Mouse (Mus musculus) forebrain, embryonic 11.5 days (tissue): ENCODE measurements around the gene Snx7. TPM values are rescaled to one million over a fixed set of nuclear protein-coding genes. Genes with fewer than 3 reads are reported as not detected.
A peak's percentile ranks its signal among the peaks of the same experiment; 100 is the strongest.

ENCODE experiments used
- ATAC-seq: fragments of 200-750 bp; cut with Nextera tagmentation; replicated peaks from 2 replicates; pipeline ENCODE4 v1.8.0; 2017; ENCODE audit warnings: moderate TSS enrichment; ENCODE audit not compliant: low FRiP score
- DNase-seq: peaks from one replicate; pipeline ENCODE4 v3.0.0-alpha.2; 2017; ENCODE audit warnings: low spot score
- H3K27ac ChIP-seq: fragments of 300-500 bp; sonication (generic); 2 replicates; pipeline ENCODE4 v1.5.1; 2014; ENCODE audit warnings: low read depth, low read length
- H3K27me3 ChIP-seq: fragments of 300-500 bp; sonication (generic); 2 replicates; pipeline ENCODE4 v1.6.1; 2014; ENCODE audit warnings: mild to moderate bottlenecking, low read length, mixed read lengths; ENCODE audit not compliant: control insufficient read depth, insufficient read depth
- H3K36me3 ChIP-seq: fragments of 300-500 bp; sonication (generic); 2 replicates; pipeline ENCODE4 v1.6.1; 2014; ENCODE audit warnings: mild to moderate bottlenecking, low read length, moderate library complexity, mixed read lengths; ENCODE audit not compliant: control insufficient read depth, insufficient read depth
- H3K4me1 ChIP-seq: fragments of 300-500 bp; sonication (generic); replicated peaks from 2 replicates; pipeline ENCODE4 v1.6.1; 2014; ENCODE audit warnings: low read length, mixed read lengths; ENCODE audit not compliant: control insufficient read depth, insufficient read depth
- H3K4me2 ChIP-seq: fragments of 300-500 bp; sonication (generic); 2 replicates; pipeline ENCODE4 v1.6.1; 2014; ENCODE audit warnings: low read depth, mild to moderate bottlenecking, low read length, moderate library complexity, mixed read lengths; ENCODE audit not compliant: severe bottlenecking
- H3K4me3 ChIP-seq: fragments of 300-500 bp; sonication (generic); 2 replicates; pipeline ENCODE4 v1.5.1; 2014; ENCODE audit warnings: low read depth, low read length
- H3K9ac ChIP-seq: fragments of 300-500 bp; sonication (generic); 2 replicates; pipeline ENCODE4 v1.6.1; 2014; ENCODE audit warnings: low read length
- H3K9me3 ChIP-seq: fragments of 300-500 bp; sonication (generic); 2 replicates; pipeline ENCODE4 v1.6.1; 2016; ENCODE audit warnings: low read length, mixed read lengths; ENCODE audit not compliant: control insufficient read depth
- whole genome bisulfite sequencing: fragments of 180-500 bp; shearing (Covaris S2); extraction: QIAGEN DNeasy Blood & Tissue Kit; methylation state at CpG from one replicate; pipeline ENCODE4 v1.1.7; 2014; 5-methylcytosine and 5-hydroxymethylcytosine counted together
- polyA plus RNA-seq: library from polyadenylated mRNA; unstranded; fragments of >200 nt; fragmentation: Nextera tagmentation; extraction: Ambion mirVana; gene quantifications from 2 replicates; pipeline ENCODE4 v1.2.1, GENCODE M21; 2014

Gene Snx7
- polyA plus RNA-seq, 1 experiment from 2014 or later: 14.5 TPM

DNA sequence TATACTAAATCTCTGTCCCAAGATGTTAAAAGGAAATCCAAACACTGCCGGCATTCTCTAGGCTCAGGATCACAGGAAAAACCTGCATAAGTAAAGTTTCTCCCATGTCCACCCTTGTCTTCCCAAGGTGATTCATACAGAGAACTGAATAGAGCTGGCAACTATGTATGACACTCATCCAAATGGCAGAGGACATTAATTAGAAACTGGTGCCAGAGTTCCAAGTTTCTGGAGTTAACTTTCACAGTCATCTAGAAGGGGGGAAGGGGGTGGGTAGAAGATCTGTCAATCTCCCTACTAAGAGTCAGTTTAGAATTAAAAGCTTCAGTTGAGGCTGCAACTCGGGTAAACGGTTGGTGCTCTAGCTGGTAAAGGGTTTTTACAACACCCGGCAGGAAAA is 76.8 kb downstream of the Snx7 start:
- no peaks in the 10 kb centered on the region for H3K9me3 ChIP-seq
- H3K4me3 ChIP-seq: no peak overlapping the region
- no peak overlapping the region for H3K4me2 ChIP-seq
- 0 out of 2 replicates have a peak, but pooled peaks cover 2% of the 10 kb centered on the region for H3K4me1 ChIP-seq
- H3K9ac ChIP-seq: no peak overlapping the region
- H3K36me3 ChIP-seq: no peaks in the 10 kb centered on the region
- 81% methylated on average over 4 of the region's 4 CpGs for WGBS
- ATAC-seq (no peak), DNase-seq (no peak)
- H3K27ac ChIP-seq: no peak overlapping the region
- H3K27me3 ChIP-seq: no peaks in the 10 kb centered on the region

DNA sequence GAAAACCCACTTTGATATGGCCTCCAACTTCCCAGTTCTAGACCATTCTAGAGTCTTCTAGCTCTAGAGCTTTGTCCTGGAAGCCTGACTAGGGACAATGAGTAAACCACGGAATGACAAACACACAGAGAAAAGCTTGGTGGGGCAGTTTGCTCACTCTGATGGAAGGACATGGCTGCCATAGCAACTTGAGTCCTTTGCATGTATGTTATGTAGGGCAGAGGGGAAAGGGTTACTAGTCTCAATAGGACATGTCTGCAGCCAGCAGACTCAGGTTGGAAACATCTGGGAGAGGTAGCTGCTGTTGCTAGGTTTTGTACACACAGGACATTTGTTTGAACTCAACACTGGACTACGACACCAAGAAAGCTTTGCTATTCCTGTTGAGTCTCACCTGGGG is 77.5 kb downstream of the Snx7 start:
- ATAC-seq (no peak; the same call in 1 of the 2 replicates), DNase-seq (no peak)
- WGBS: 88% methylated on average over 2 of the region's 2 CpGs

DNA sequence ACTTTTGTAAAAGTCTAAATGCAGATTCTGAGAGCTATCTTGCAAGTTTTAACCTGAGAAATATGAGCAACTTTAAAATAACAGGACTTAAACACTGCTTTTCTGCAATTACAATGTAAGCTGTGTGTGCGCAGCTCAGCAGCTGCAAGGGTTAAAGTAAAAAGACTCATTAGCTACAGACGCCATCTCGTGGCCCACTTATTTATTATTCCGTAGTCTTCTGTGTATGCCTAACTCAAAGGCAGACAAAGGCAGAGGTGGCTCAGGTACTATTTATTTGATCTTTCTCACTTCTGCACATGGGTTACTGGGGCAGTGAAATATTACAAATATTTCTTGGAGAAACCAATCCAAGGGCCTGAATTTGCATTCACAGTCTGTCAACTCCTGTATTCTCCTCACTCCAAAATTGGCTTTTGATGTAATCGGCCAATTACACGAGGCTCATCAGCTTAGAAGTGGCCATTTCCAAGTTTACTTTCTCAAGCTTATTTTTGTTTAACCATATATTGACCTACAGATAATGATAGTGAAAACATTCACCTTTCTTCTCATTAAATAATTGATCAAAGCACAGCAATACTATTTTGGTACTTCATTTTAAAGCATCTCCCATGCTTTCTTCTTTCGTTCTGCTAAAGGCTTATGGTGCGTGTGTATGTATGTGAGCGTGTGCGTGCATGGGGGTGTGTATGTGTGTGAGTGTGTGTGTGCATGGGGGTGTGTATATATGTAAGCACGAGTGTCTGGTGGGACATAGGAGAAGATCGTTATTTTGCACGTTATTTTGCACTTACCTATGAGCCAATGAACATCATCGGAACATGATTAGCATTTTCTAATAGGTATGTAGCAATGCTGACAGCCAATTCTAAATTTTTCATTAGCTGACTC is 79.7 kb downstream of the Snx7 start:
- WGBS: 69% methylated on average over 14 of the region's 14 CpGs
- Histone ChIP-seq H3K4me1 (0 out of 2 replicates have a peak, but pooled peaks cover 2% of the 10 kb centered on the region), H3K9ac (no peak overlapping the region), H3K36me3 (no peaks in the 10 kb centered on the region), H3K27me3 (no peaks in the 10 kb centered on the region), H3K9me3 (no peaks in the 10 kb centered on the region), H3K4me3 (no peak overlapping the region), H3K4me2 (no peak overlapping the region), H3K27ac (no peak overlapping the region)
- no peak for DNase-seq
- peak; percentile 85 for ATAC-seq

More for the DNA sequence above, 77.5 kb downstream of the Snx7 start:
- Histone ChIP-seq H3K4me2 (no peak overlapping the region), H3K9ac (no peak overlapping the region), H3K4me3 (no peak overlapping the region), H3K4me1 (0 out of 2 replicates have a peak, but pooled peaks cover 2% of the 10 kb centered on the region), H3K27me3 (no peaks in the 10 kb centered on the region), H3K9me3 (no peaks in the 10 kb centered on the region), H3K36me3 (no peaks in the 10 kb centered on the region), H3K27ac (no peak overlapping the region)

DNA sequence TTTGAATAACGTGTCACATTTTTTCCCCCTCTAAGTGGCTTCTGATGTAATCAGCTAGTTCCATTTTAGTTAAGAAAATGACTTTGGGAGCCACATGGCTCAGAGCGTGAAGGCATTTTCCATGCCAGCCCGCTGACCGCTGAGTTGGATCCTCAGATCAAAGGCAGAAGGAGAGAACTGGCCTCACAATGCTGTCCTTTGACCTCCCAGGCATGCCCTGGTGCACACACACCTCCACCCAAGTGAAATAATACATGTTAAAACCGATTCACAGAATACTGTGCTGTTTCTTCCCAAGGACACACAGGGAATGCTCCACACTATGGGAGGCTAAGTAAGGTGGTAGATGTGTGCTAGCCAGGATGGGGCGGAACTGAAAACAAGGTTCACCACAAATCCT is 81.5 kb downstream of the Snx7 start:
- 47% methylated on average over 6 of the region's 6 CpGs for WGBS
- ATAC-seq: no peak
- no peak for DNase-seq
- Histone ChIP-seq H3K4me3 (no peak overlapping the region), H3K9me3 (no peaks in the 10 kb centered on the region), H3K4me1 (0 out of 2 replicates have a peak, but pooled peaks cover 2% of the 10 kb centered on the region), H3K27ac (no peak overlapping the region), H3K36me3 (no peaks in the 10 kb centered on the region), H3K4me2 (no peak overlapping the region), H3K9ac (no peak overlapping the region), H3K27me3 (no peaks in the 10 kb centered on the region)

DNA sequence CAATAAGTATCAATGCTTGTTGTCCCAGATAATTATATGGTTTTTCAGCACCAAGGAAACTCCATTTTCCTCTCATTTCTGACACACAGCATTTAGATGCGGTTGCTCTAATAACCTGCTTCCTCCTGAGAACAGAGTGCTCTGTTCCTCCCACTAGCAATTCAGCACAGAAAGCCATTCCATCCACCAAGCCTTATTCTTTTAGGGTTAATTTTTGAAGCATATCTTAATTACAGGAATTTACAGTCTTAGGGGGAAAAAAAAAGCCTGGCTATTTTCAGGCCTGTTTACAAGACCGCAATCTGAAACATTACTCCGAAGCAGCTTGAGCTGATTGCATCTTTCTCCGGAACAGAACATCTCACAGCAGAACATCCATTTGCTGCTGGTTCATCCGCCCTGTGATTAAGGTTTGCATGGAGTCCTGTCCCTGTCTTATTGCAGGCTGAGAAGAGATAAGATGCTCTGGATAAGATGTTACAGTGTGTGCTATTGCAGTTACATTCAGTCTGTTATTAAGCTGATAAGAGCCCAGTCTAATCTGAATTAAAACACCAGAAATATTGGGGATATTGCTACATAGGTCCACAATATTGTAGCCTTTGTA is 116.5 kb downstream of the Snx7 start:
- H3K36me3 ChIP-seq: no peaks in the 10 kb centered on the region
- no peaks in the 10 kb centered on the region for H3K9me3 ChIP-seq
- no peak overlapping the region for H3K4me3 ChIP-seq
- DNase-seq: no peak
- H3K4me1 ChIP-seq: no peaks in the 10 kb centered on the region
- WGBS: 85% methylated on average over 5 of the region's 5 CpGs
- no peak for ATAC-seq
- H3K27me3 ChIP-seq: no peaks in the 10 kb centered on the region
- no peak overlapping the region for H3K9ac ChIP-seq
- no peak overlapping the region for H3K27ac ChIP-seq
- no peak overlapping the region for H3K4me2 ChIP-seq

DNA sequence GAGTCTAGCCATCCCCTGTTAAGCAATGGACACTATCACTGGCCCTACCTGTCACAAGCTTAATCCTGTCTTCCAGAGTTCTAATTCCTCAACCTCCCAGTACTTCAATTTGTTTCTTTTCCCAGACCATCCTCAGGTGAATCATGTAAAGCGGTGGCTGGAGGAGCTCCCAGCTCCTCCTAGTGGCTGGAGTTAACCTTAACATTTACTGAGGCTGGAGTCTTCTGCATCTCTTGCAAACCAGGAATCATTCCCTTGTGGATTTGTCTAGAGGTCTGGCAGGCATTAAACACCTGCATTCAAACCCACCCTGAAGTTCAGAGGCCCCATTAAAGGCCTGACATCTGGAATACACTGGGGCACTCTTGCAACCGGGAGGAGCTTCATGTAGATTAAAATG is 117.1 kb downstream of the Snx7 start:
- no peak overlapping the region for H3K9ac ChIP-seq
- no peak for DNase-seq
- H3K36me3 ChIP-seq: no peaks in the 10 kb centered on the region
- no peak overlapping the region for H3K4me3 ChIP-seq
- WGBS: 50% methylated on average over 2 of the region's 2 CpGs
- H3K27me3 ChIP-seq: no peaks in the 10 kb centered on the region
- no peak overlapping the region for H3K4me2 ChIP-seq
- no peak overlapping the region for H3K27ac ChIP-seq
- H3K9me3 ChIP-seq: no peaks in the 10 kb centered on the region
- no peaks in the 10 kb centered on the region for H3K4me1 ChIP-seq
- no peak for ATAC-seq

DNA sequence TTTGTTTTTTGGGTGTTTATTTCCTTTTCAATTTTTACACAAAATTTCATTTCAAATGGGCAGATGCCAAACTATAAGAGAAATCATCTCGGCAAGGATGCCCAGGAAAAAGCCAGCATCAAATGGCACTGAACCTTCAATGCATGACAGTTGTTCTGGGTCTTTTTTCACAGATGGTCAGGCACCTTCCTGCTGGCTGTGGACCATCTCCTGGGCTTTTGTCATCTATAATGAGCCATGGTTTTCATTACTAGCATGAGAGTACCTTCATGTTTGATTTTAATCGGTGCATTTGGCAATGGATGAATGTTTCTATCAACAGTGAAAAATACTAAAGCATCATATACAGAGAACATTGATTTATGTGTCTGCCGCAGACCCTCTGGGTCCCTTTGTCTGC is 119.5 kb downstream of the Snx7 start:
- Histone ChIP-seq H3K27ac (no peak overlapping the region), H3K4me3 (no peak overlapping the region), H3K9me3 (no peaks in the 10 kb centered on the region), H3K9ac (no peak overlapping the region), H3K36me3 (no peaks in the 10 kb centered on the region), H3K4me1 (no peaks in the 10 kb centered on the region), H3K4me2 (no peak overlapping the region), H3K27me3 (no peaks in the 10 kb centered on the region)
- WGBS: 87% methylated on average over 3 of the region's 3 CpGs
- DNase-seq: no peak
- ATAC-seq: no peak

DNA sequence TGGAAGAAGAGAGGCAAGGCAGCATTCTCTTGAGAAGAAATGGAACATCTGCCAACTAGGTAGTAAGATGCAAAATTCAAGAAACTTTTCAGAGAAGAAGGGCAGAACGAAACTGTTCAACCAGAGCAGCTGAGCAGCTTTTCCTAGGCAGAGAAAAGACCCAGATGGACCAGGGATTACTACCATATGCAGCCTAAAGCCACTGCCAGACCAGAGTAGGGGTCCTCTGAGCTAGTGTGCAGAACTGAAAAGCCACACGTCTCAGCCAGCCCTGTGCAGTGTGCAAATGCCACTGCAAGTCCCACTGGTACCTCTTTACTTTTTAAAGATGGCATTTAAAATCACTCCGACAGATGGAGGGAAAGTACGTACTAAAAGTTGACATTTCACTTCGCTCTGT is 129.0 kb downstream of the Snx7 start:
- Histone ChIP-seq H3K4me1 (no peaks in the 10 kb centered on the region), H3K9ac (no peak overlapping the region), H3K27ac (no peak overlapping the region), H3K36me3 (no peaks in the 10 kb centered on the region), H3K27me3 (no peaks in the 10 kb centered on the region), H3K9me3 (no peaks in the 10 kb centered on the region), H3K4me2 (no peak overlapping the region), H3K4me3 (no peak overlapping the region)
- WGBS: 71% methylated on average over 5 of the region's 5 CpGs
- DNase-seq (no peak), ATAC-seq (no peak)
